Mouse (Mus musculus): ENCODE results near the gene Usp3. TPM values are rescaled to one million over a fixed set of nuclear protein-coding genes. Genes with fewer than 3 reads are reported as not detected.

The Usp3 gene
- total and polyA plus RNA-seq, 3 experiments = 24.4 to 39.5 (median 36.6) TPM

GRCm38 (mm10) chr9:66562215-66562614 is 30.7 kb downstream of the Usp3 start:
- dilution Hi-C loops (cut with MboI; ENCODE audit: extremely low pct_ligation_motif_present, extremely low pct_unique_long_range_greater_than_20kb, low sequenced_read_pairs) (no loop called here), in situ Hi-C loops (cut with MboI; ENCODE audit: low pct_ligation_motif_present, low pct_unique_long_range_greater_than_20kb, low sequenced_read_pairs) (no loop called here)
- no peaks in the 10 kb centered on the region for H3K27me3 ChIP-seq (replicated peaks)
- no peaks in the 10 kb centered on the region for H3K79me2 ChIP-seq (replicated peaks; ENCODE audit: control insufficient read depth, extremely low read depth, insufficient read depth, poor library complexity, severe bottlenecking)
- H3K9ac ChIP-seq (ENCODE audit: insufficient read depth, low read depth) = no peak overlapping the region
- no peak for DNase-seq (ENCODE audit: extremely low read depth)
- H3K36me3 ChIP-seq (replicated peaks in 1 of 2; ENCODE audit: control insufficient read depth in 1 of 2, insufficient read depth in 1 of 2, low read length in 1 of 2) = peaks cover 0 to 12% of the 10 kb centered on the region in 2 experiments
- H3K9me3 ChIP-seq (replicated peaks; ENCODE audit: low read length) = no peaks in the 10 kb centered on the region
- H3K4me1 ChIP-seq (ENCODE audit: control insufficient read depth in 1 of 2, insufficient read depth in 2 of 2) = peaks cover 0 to 19% of the 10 kb centered on the region in 2 experiments; a peak in 1 of 4 replicates
- TF ChIP-seq EP300 (IDR thresholded peaks at IDR 0.05; ENCODE audit: low read length) = no peak
- TF ChIP-seq ETS1 (conservative IDR thresholded peaks at IDR 0.05; ENCODE audit: low read depth, low read length) = no peak
- TF ChIP-seq PAX5 (IDR thresholded peaks at IDR 0.05; ENCODE audit: low read length) = no peak
- TF ChIP-seq MEF2A (IDR thresholded peaks at IDR 0.05; ENCODE audit: borderline replicate concordance, low read depth, low read length) = no peak
- no peak overlapping the region for H3K4me3 ChIP-seq (replicated peaks in 1 of 3; ENCODE audit: low read depth in 2 of 3, low read length in 2 of 3, poor library complexity in 1 of 3)
- H3K27ac ChIP-seq (ENCODE audit: insufficient read depth, low read depth) = no peak overlapping the region
- H3K4me2 ChIP-seq (ENCODE audit: insufficient read depth, low read depth, poor library complexity, severe bottlenecking) = no peak overlapping the region

GRCm38 (mm10) chr9:66561496-66561895 is 31.4 kb downstream of the Usp3 start:
- no peak for TF ChIP-seq NELFE (IDR thresholded peaks at IDR 0.05; ENCODE audit: low read depth, low read length)
- TF ChIP-seq USF1 (IDR thresholded peaks at IDR 0.05; ENCODE audit: low read depth, low read length) = no peak
- no peak for TF ChIP-seq MXI1 (IDR thresholded peaks at IDR 0.05; ENCODE audit: low read depth, low read length)
- TF ChIP-seq E2F4 (IDR thresholded peaks at IDR 0.05; ENCODE audit: insufficient replicate concordance, low read depth, low read length) = no peak
- no peak for TF ChIP-seq ETS1 (conservative IDR thresholded peaks at IDR 0.05; ENCODE audit: low read depth, low read length)
- TF ChIP-seq ELF1 (IDR thresholded peaks at IDR 0.05; ENCODE audit: low read depth, low read length) = no peak
- no peak for TF ChIP-seq CTCF (conservative IDR thresholded peaks at IDR 0.05 in 1 of 2, IDR thresholded peaks at IDR 0.05 in 1 of 2; ENCODE audit: low read depth in 2 of 2, low read length in 2 of 2)
- no peak for TF ChIP-seq CHD2 (IDR thresholded peaks at IDR 0.05; ENCODE audit: low read length)
- no peak for TF ChIP-seq MYC (IDR thresholded peaks at IDR 0.05; ENCODE audit: low read depth, low read length)
- no peak for TF ChIP-seq KAT2A (IDR thresholded peaks at IDR 0.05; ENCODE audit: insufficient replicate concordance, low read length)
- TF ChIP-seq POLR2A (IDR thresholded peaks at IDR 0.05; ENCODE audit: low read depth, low read length) = no peak
- no peak for TF ChIP-seq SMC3 (IDR thresholded peaks at IDR 0.05; ENCODE audit: low read depth, low read length)
- TF ChIP-seq MAX (IDR thresholded peaks at IDR 0.05; ENCODE audit: low read length) = no peak
- TF ChIP-seq NRF1 (IDR thresholded peaks at IDR 0.05; ENCODE audit: low read depth, low read length) = no peak
- TF ChIP-seq TCF12 (IDR thresholded peaks at IDR 0.05; ENCODE audit: low read depth, low read length) = no peak
- no peak for TF ChIP-seq BHLHE40 (IDR thresholded peaks at IDR 0.05; ENCODE audit: low read depth, low read length)
- TF ChIP-seq JUN (IDR thresholded peaks at IDR 0.05; ENCODE audit: insufficient read depth, low read depth, low read length) = no peak
- no peak for TF ChIP-seq UBTF (IDR thresholded peaks at IDR 0.05; ENCODE audit: low read depth, low read length)
- no peak for TF ChIP-seq TBP (conservative IDR thresholded peaks at IDR 0.05; ENCODE audit: low read depth, low read length)
- TF ChIP-seq ZKSCAN1 (IDR thresholded peaks at IDR 0.05; ENCODE audit: borderline replicate concordance, low read depth, low read length) = no peak
- Histone ChIP-seq H3K9me3 (replicated peaks; ENCODE audit: low read length) (no peaks in the 10 kb centered on the region), H3K36me3 (replicated peaks in 1 of 2; ENCODE audit: control insufficient read depth in 1 of 2, insufficient read depth in 1 of 2, low read length in 1 of 2) (peaks cover 0 to 12% of the 10 kb centered on the region in 2 experiments), H3K4me2 (ENCODE audit: insufficient read depth, low read depth, poor library complexity, severe bottlenecking) (no peak overlapping the region), H3K9ac (ENCODE audit: insufficient read depth, low read depth) (no peak overlapping the region), H3K27me3 (replicated peaks) (no peaks in the 10 kb centered on the region), H3K27ac (ENCODE audit: insufficient read depth, low read depth) (no peak overlapping the region), H3K4me1 (ENCODE audit: control insufficient read depth in 1 of 2, insufficient read depth in 2 of 2) (peaks cover 0 to 19% of the 10 kb centered on the region in 2 experiments; a peak in 1 of 4 replicates), H3K4me3 (replicated peaks in 1 of 3; ENCODE audit: low read depth in 2 of 3, low read length in 2 of 3, poor library complexity in 1 of 3) (no peak overlapping the region), H3K79me2 (replicated peaks; ENCODE audit: control insufficient read depth, extremely low read depth, insufficient read depth, poor library complexity, severe bottlenecking) (no peaks in the 10 kb centered on the region)
- dilution Hi-C loops (cut with MboI; ENCODE audit: extremely low pct_ligation_motif_present, extremely low pct_unique_long_range_greater_than_20kb, low sequenced_read_pairs) = no loop called here
- in situ Hi-C loops (cut with MboI; ENCODE audit: low pct_ligation_motif_present, low pct_unique_long_range_greater_than_20kb, low sequenced_read_pairs) = no loop called here
- DNase-seq (ENCODE audit: extremely low read depth) = no peak

All from CH12.LX (cell line).